Mouse (Mus musculus): ENCODE measurements around the gene Nckipsd. TPM values are rescaled to one million over a fixed set of nuclear protein-coding genes. Genes with fewer than 3 reads are reported as not detected.

Gene Nckipsd
- polyA plus RNA-seq, 1 experiment from 2014 or later = 21.0 TPM

GRCm38 (mm10) chr9:108787080-108787479 lies 21.1 kb upstream of the Nckipsd start:
- WGBS = 91% methylated on average over 2 of the region's 2 CpGs
- Histone ChIP-seq H3K4me1 (peaks cover 43% of the 10 kb centered on the region), H3K36me3 (peaks cover 46% of the 10 kb centered on the region), H3K27me3 (ENCODE audit: low read depth, poor library complexity, severe bottlenecking) (no peaks in the 10 kb centered on the region), H3K9me3 (replicated peaks) (no peaks in the 10 kb centered on the region), H3K27ac (no peak overlapping the region), H3K4me3 (no peak overlapping the region)
- DNase-seq (ENCODE audit: low spot score) = no peak

- no peaks in the 10 kb centered on the region for H3K27me3 ChIP-seq (ENCODE audit: low read depth, poor library complexity, severe bottlenecking)
- DNase-seq (ENCODE audit: low spot score) = no peak
- H3K4me3 ChIP-seq = no peak overlapping the region
- 76% methylated on average over 3 of the region's 3 CpGs for WGBS
- H3K36me3 ChIP-seq = peaks cover 54% of the 10 kb centered on the region
- H3K9me3 ChIP-seq (replicated peaks) = no peaks in the 10 kb centered on the region
- peaks cover 34% of the 10 kb centered on the region for H3K4me1 ChIP-seq
- H3K27ac ChIP-seq = no peak overlapping the region
These were observed 19.5 kb upstream of the Nckipsd start for GRCm38 (mm10) chr9:108788713-108789112.

- peaks cover 24% of the 10 kb centered on the region for H3K4me1 ChIP-seq
- H3K9me3 ChIP-seq (replicated peaks) = no peaks in the 10 kb centered on the region
- no peaks in the 10 kb centered on the region for H3K27me3 ChIP-seq (ENCODE audit: low read depth, poor library complexity, severe bottlenecking)
- H3K4me3 ChIP-seq = no peak overlapping the region
- WGBS = 91% methylated on average over 1 of the region's 1 CpGs
- peaks cover 66% of the 10 kb centered on the region for H3K36me3 ChIP-seq
- H3K27ac ChIP-seq = no peak overlapping the region
- DNase-seq (ENCODE audit: low spot score) = no peak
These were observed 15.9 kb upstream of the Nckipsd start for GRCm38 (mm10) chr9:108792307-108792706.

GRCm38 (mm10) chr9:108792730-108793129 lies 15.4 kb upstream of the Nckipsd start:
- H3K27me3 ChIP-seq (ENCODE audit: low read depth, poor library complexity, severe bottlenecking) = no peaks in the 10 kb centered on the region
- no peak overlapping the region for H3K27ac ChIP-seq
- peaks cover 24% of the 10 kb centered on the region for H3K4me1 ChIP-seq
- no peak overlapping the region for H3K4me3 ChIP-seq
- H3K9me3 ChIP-seq (replicated peaks) = no peaks in the 10 kb centered on the region
- H3K36me3 ChIP-seq = peaks cover 67% of the 10 kb centered on the region
- DNase-seq (ENCODE audit: low spot score) = no peak
- 70% methylated on average over 3 of the region's 3 CpGs for WGBS

- no peak overlapping the region for H3K27ac ChIP-seq
- no peak overlapping the region for H3K4me3 ChIP-seq
- H3K27me3 ChIP-seq (ENCODE audit: low read depth, poor library complexity, severe bottlenecking) = no peaks in the 10 kb centered on the region
- H3K4me1 ChIP-seq = peaks cover 15% of the 10 kb centered on the region; the same call in 1 of the 2 replicates
- H3K9me3 ChIP-seq (replicated peaks) = no peaks in the 10 kb centered on the region
- 81% methylated on average over 2 of the region's 2 CpGs for WGBS
- DNase-seq (ENCODE audit: low spot score) = no peak
- peaks cover 69% of the 10 kb centered on the region for H3K36me3 ChIP-seq
These were observed 12.9 kb upstream of the Nckipsd start for GRCm38 (mm10) chr9:108795281-108795680.

GRCm38 (mm10) chr9:108795762-108796161 lies 12.4 kb upstream of the Nckipsd start:
- Histone ChIP-seq H3K9me3 (replicated peaks) (no peaks in the 10 kb centered on the region), H3K27me3 (ENCODE audit: low read depth, poor library complexity, severe bottlenecking) (no peaks in the 10 kb centered on the region), H3K4me3 (no peak overlapping the region), H3K36me3 (peaks cover 73% of the 10 kb centered on the region), H3K4me1 (peaks cover 15% of the 10 kb centered on the region; the same call in 1 of the 2 replicates), H3K27ac (no peak overlapping the region)
- WGBS = 43% methylated on average over 11 of the region's 11 CpGs
- DNase-seq (ENCODE audit: low spot score) = no peak

- Histone ChIP-seq H3K27me3 (ENCODE audit: low read depth, poor library complexity, severe bottlenecking) (no peaks in the 10 kb centered on the region), H3K4me1 (peaks cover 15% of the 10 kb centered on the region; the same call in 1 of the 2 replicates), H3K36me3 (peaks cover 80% of the 10 kb centered on the region), H3K27ac (no peak overlapping the region), H3K4me3 (no peak overlapping the region), H3K9me3 (replicated peaks) (no peaks in the 10 kb centered on the region)
- no peak for DNase-seq (ENCODE audit: low spot score)
- 90% methylated on average over 4 of the region's 4 CpGs for WGBS
These were observed 11.7 kb upstream of the Nckipsd start for GRCm38 (mm10) chr9:108796351-108796981.

- 94% methylated on average over 7 of the region's 7 CpGs for WGBS
- Histone ChIP-seq H3K4me1 (peaks cover 14% of the 10 kb centered on the region; the same call in 1 of the 2 replicates), H3K4me3 (no peak overlapping the region), H3K27ac (no peak overlapping the region), H3K9me3 (replicated peaks) (no peaks in the 10 kb centered on the region), H3K36me3 (peaks cover 85% of the 10 kb centered on the region), H3K27me3 (ENCODE audit: low read depth, poor library complexity, severe bottlenecking) (no peaks in the 10 kb centered on the region)
- no peak for DNase-seq (ENCODE audit: low spot score)
These were observed 10.7 kb upstream of the Nckipsd start for GRCm38 (mm10) chr9:108797477-108797876.

- H3K27ac ChIP-seq = no peak overlapping the region
- H3K4me3 ChIP-seq = no peak overlapping the region
- peaks cover 9% of the 10 kb centered on the region; the same call in 1 of the 2 replicates for H3K4me1 ChIP-seq
- no peaks in the 10 kb centered on the region for H3K9me3 ChIP-seq (replicated peaks)
- H3K27me3 ChIP-seq (ENCODE audit: low read depth, poor library complexity, severe bottlenecking) = no peaks in the 10 kb centered on the region
- DNase-seq (ENCODE audit: low spot score) = no peak
- 72% methylated on average over 5 of the region's 5 CpGs for WGBS
- peaks cover 90% of the 10 kb centered on the region for H3K36me3 ChIP-seq
These were observed 9.6 kb upstream of the Nckipsd start for GRCm38 (mm10) chr9:108798508-108799075.

- 85% methylated on average over 3 of the region's 3 CpGs for WGBS
- Histone ChIP-seq H3K27ac (no peak overlapping the region), H3K4me3 (no peak overlapping the region), H3K27me3 (ENCODE audit: low read depth, poor library complexity, severe bottlenecking) (no peaks in the 10 kb centered on the region), H3K4me1 (peaks cover 9% of the 10 kb centered on the region; the same call in 1 of the 2 replicates), H3K36me3 (peaks cover 90% of the 10 kb centered on the region), H3K9me3 (replicated peaks) (no peaks in the 10 kb centered on the region)
- DNase-seq (ENCODE audit: low spot score) = no peak
These were observed 8.6 kb upstream of the Nckipsd start for GRCm38 (mm10) chr9:108799564-108799963.

GRCm38 (mm10) chr9:108805768-108806167 lies 2.4 kb upstream of the Nckipsd start:
- Histone ChIP-seq H3K4me1 (peaks cover 16% of the 10 kb centered on the region), H3K27ac (no peak overlapping the region), H3K9me3 (replicated peaks) (no peaks in the 10 kb centered on the region), H3K27me3 (ENCODE audit: low read depth, poor library complexity, severe bottlenecking) (no peaks in the 10 kb centered on the region), H3K36me3 (peaks cover 69% of the 10 kb centered on the region), H3K4me3 (no peak overlapping the region)
- no peak for DNase-seq (ENCODE audit: low spot score)
- 91% methylated on average over 8 of the region's 8 CpGs for WGBS

GRCm38 (mm10) chr9:108806379-108806778 lies 1.8 kb upstream of the Nckipsd start:
- H3K9me3 ChIP-seq (replicated peaks) = no peaks in the 10 kb centered on the region
- H3K36me3 ChIP-seq = peaks cover 63% of the 10 kb centered on the region
- no peak overlapping the region for H3K4me3 ChIP-seq
- no peaks in the 10 kb centered on the region for H3K27me3 ChIP-seq (ENCODE audit: low read depth, poor library complexity, severe bottlenecking)
- peaks cover 16% of the 10 kb centered on the region for H3K4me1 ChIP-seq
- H3K27ac ChIP-seq = no peak overlapping the region
- no peak for DNase-seq (ENCODE audit: low spot score)

- no peaks in the 10 kb centered on the region for H3K9me3 ChIP-seq (replicated peaks)
These were observed 1.3 kb upstream of the Nckipsd start for GRCm38 (mm10) chr9:108806831-108807230.

More at GRCm38 (mm10) chr9:108806831-108807230, 1.3 kb upstream of the Nckipsd start:
- H3K4me3 ChIP-seq = no peak overlapping the region
- WGBS = 97% methylated on average over 1 of the region's 1 CpGs
- no peaks in the 10 kb centered on the region for H3K27me3 ChIP-seq (ENCODE audit: low read depth, poor library complexity, severe bottlenecking)
- peaks cover 16% of the 10 kb centered on the region for H3K4me1 ChIP-seq
- no peak overlapping the region for H3K27ac ChIP-seq
- H3K36me3 ChIP-seq = peaks cover 63% of the 10 kb centered on the region
- no peak for DNase-seq (ENCODE audit: low spot score)
